ENCODE assay signal across 9 mouse cellular contexts in genomic region chr4:142081631-142082283, GRCm38 (mm10). TPM values are rescaled to one million over a fixed set of nuclear protein-coding genes. Genes with fewer than 3 reads are reported as not detected.
DNase-seq lines count a peak whose midpoint lies in the region; ATAC-seq and TF ChIP-seq lines count a peak whose summit lies in the region.
"Had no signal": no experiment of that assay in that cellular context is flagged by ENCODE, and none has a peak within 500 bp of the region (broad histone marks: within the 10 kb centered on the region; RNA-seq: fewer than 3 reads in every experiment).

No protein-coding gene starts in this region.

- no peaks in the 10 kb centered on the region for H3K36me3 ChIP-seq in heart, adult 2 months (ENCODE audit: control insufficient read depth, insufficient read depth, low read length)
- H3K36me3 ChIP-seq in embryonic facial prominence, embryonic 13.5 days, result no peaks in the 10 kb centered on the region
- no peaks in the 10 kb centered on the region for H3K36me3 ChIP-seq in hindbrain, embryonic 16.5 days (ENCODE audit: control insufficient read depth, insufficient read depth, low read length)
- H3K36me3 ChIP-seq in liver, embryonic 15.5 days (replicated peaks), result no peaks in the 10 kb centered on the region
- H3K36me3 ChIP-seq: G1E had no signal

- H3K9me3 ChIP-seq in embryonic facial prominence, embryonic 13.5 days, result no peaks in the 10 kb centered on the region
- no peaks in the 10 kb centered on the region for H3K9me3 ChIP-seq in hindbrain, embryonic 16.5 days (ENCODE audit: control insufficient read depth, low read length)
- no peaks in the 10 kb centered on the region for H3K9me3 ChIP-seq in liver, embryonic 15.5 days (replicated peaks)

- TF ChIP-seq POLR2A in heart, adult 2 months (IDR thresholded peaks at IDR 0.05; ENCODE audit: insufficient read depth, low read depth, low read length), result no peak

- H3K4me3 ChIP-seq in heart, adult 2 months, result no peak overlapping the region
- H3K4me3 ChIP-seq in embryonic facial prominence, embryonic 13.5 days, result no peak overlapping the region
- H3K4me3 ChIP-seq in hindbrain, embryonic 16.5 days (ENCODE audit: low read length), result no peak overlapping the region
- no peak overlapping the region for H3K4me3 ChIP-seq in liver, embryonic 15.5 days (replicated peaks)

- H3K4me2 ChIP-seq in embryonic facial prominence, embryonic 13.5 days, result peak overlapping the region; percentile 26; the same call in 1 of the 2 replicates
- H3K4me2 ChIP-seq in hindbrain, embryonic 16.5 days (ENCODE audit: low read length), result no peak overlapping the region
- H3K4me2 ChIP-seq in liver, embryonic 15.5 days, result peak overlapping the region; percentile 60

- H3K27me3 ChIP-seq in heart, adult 2 months (ENCODE audit: control insufficient read depth, insufficient read depth, low read length), result no peaks in the 10 kb centered on the region
- peaks cover 15% of the 10 kb centered on the region; the same call in 1 of the 2 replicates for H3K27me3 ChIP-seq in embryonic facial prominence, embryonic 13.5 days
- H3K27me3 ChIP-seq in hindbrain, embryonic 16.5 days (replicated peaks; ENCODE audit: control insufficient read depth, insufficient read depth, low read length), result peaks cover 19% of the 10 kb centered on the region
- peaks cover 51% of the 10 kb centered on the region for H3K27me3 ChIP-seq in liver, embryonic 15.5 days

- ATAC-seq in embryonic facial prominence, embryonic 13.5 days (ENCODE audit: insufficient number of reproducible peaks, insufficient read depth, low FRiP score, low TSS enrichment, low read depth), result no peak
- no peak for ATAC-seq in hindbrain, embryonic 16.5 days
- no peak for ATAC-seq in liver, embryonic 15.5 days (ENCODE audit: insufficient read depth)
- ATAC-seq in CD4-positive, CD25-positive, alpha-beta regulatory T cell, adult 4 months, result no peak

- H3K9ac ChIP-seq in heart, adult 2 months (ENCODE audit: low read depth, low read length), result peak overlapping the region; percentile 34
- no peak overlapping the region for H3K9ac ChIP-seq in embryonic facial prominence, embryonic 13.5 days
- H3K9ac ChIP-seq in hindbrain, embryonic 16.5 days (ENCODE audit: low read depth, low read length), result no peak overlapping the region
- H3K9ac ChIP-seq in liver, embryonic 15.5 days, result no peak overlapping the region

- intact Hi-C loops in heart, adult 2 months (cut with DNase I), result no loop called here
- intact Hi-C loops in heart, postnatal 25 days (cut with DNase I), result loop anchor here (5.0 kb wide), 2 partner anchors 39 to 74 kb away; no protein-coding TSS in a partner anchor

- TF ChIP-seq EP300 in heart, adult 2 months (IDR thresholded peaks at IDR 0.05; ENCODE audit: insufficient read depth, low read depth, low read length), result 0 out of 2 replicates have a peak, but pooled peaks have one; percentile 28

- DNase-seq in heart, adult 2 months, result peak; percentile 63
- DNase-seq in heart, postnatal 25 days (ENCODE audit: low spot score), result no peak
- DNase-seq in adipocyte (ENCODE audit: low spot score), result no peak
- no peak for DNase-seq in retina, embryonic 14.5 days (ENCODE audit: low spot score)

- TF ChIP-seq CTCF in heart, adult 2 months (IDR thresholded peaks at IDR 0.05), result no peak

- H3K4me1 ChIP-seq in heart, adult 2 months (ENCODE audit: control insufficient read depth, insufficient read depth, low read length), result peaks cover 20% of the 10 kb centered on the region
- peaks cover 62% of the 10 kb centered on the region for H3K4me1 ChIP-seq in embryonic facial prominence, embryonic 13.5 days
- peaks cover 28% of the 10 kb centered on the region for H3K4me1 ChIP-seq in hindbrain, embryonic 16.5 days (ENCODE audit: control insufficient read depth, insufficient read depth, low read depth, low read length)
- peaks cover 55% of the 10 kb centered on the region for H3K4me1 ChIP-seq in liver, embryonic 15.5 days (replicated peaks)

- H3K79me2 ChIP-seq in heart, adult 2 months (replicated peaks; ENCODE audit: control insufficient read depth, insufficient read depth, low read length), result no peaks in the 10 kb centered on the region

- peak overlapping the region; percentile 64 for H3K27ac ChIP-seq in heart, adult 2 months
- H3K27ac ChIP-seq in embryonic facial prominence, embryonic 13.5 days, result no peak overlapping the region
- peak overlapping the region; percentile 30; the same call in 1 of the 2 replicates for H3K27ac ChIP-seq in hindbrain, embryonic 16.5 days (ENCODE audit: low read depth, low read length)
- peak overlapping the region; percentile 5; the same call in 1 of the 2 replicates for H3K27ac ChIP-seq in liver, embryonic 15.5 days (replicated peaks)

- 26% methylated on average over 13 of the region's 13 CpGs for WGBS in heart, adult 2 months
- 50% methylated on average over 13 of the region's 13 CpGs for WGBS in embryonic facial prominence, embryonic 13.5 days
- whole genome bisulfite sequencing in hindbrain, embryonic 16.5 days, result 53% methylated on average over 13 of the region's 13 CpGs
- WGBS in liver, embryonic 15.5 days (ENCODE audit: insufficient replicate concordance), result 35% methylated on average over 13 of the region's 13 CpGs

RNA-seq across cellular contexts. Expression of gene Tmem51, which starts 2.3 kb away (rescaled TPM):
- total RNA-seq in heart, adult 2 months (2021), result 1 to 10 TPM; 5.5 to 6.0 TPM
- 9.9 and 13.1 TPM in 2 replicates for polyA plus RNA-seq in heart, adult 2 months (2012; rRNA removed)
- 1 to 10 TPM; 7.3 to 8.6 TPM for total RNA-seq in heart, postnatal 25 days (2021)
- 13.9 and 14.2 TPM in 2 replicates for polyA plus RNA-seq in embryonic facial prominence, embryonic 13.5 days (2015; fragmentation: Nextera tagmentation; extraction: Ambion mirVana)
- 8.2 and 8.6 TPM in 2 replicates for polyA plus RNA-seq in hindbrain, embryonic 16.5 days (2015; fragmentation: Nextera tagmentation; extraction: Ambion mirVana)
- 16.2 and 17.6 TPM in 2 replicates for polyA plus RNA-seq in liver, embryonic 15.5 days (2015; fragmentation: Nextera tagmentation; extraction: Ambion mirVana)
- polyA plus RNA-seq in CD4-positive, CD25-positive, alpha-beta regulatory T cell, adult 4 months (2017; shearing (Covaris generic)), result under 1 TPM; 0.86 to 0.96 TPM
- polyA plus RNA-seq: G1E had no signal

Comparison
In these comparisons a context has a peak if more than half of its experiments do, and no peak if none do; other contexts are left out.
1. DNase-seq: peak in heart, adult 2 months (2 of 2); none in heart, postnatal 25 days (single experiment), adipocyte (single experiment) and retina, embryonic 14.5 days (single experiment).